Mouse (Mus musculus) adrenal gland, adult 2 months (tissue): ENCODE measurements around the gene BC051019. TPM values are rescaled to one million over a fixed set of nuclear protein-coding genes. Genes with fewer than 3 reads are reported as not detected.

ENCODE experiments used
- DNase-seq: peaks from one replicate; pipeline ENCODE4 v3.0.0; 2021
- polyA plus RNA-seq: library from polyadenylated mRNA; depleted of rRNA; stranded (reverse); fragments of >200 nt; gene quantifications from 2 replicates; pipeline ENCODE4 v1.2.3, GENCODE M21; 2012
- total RNA-seq, 2 experiments: library from RNA; stranded (reverse); gene quantifications; 2 replicates each; pipeline ENCODE4 v1.2.3; 2021

BC051019 gene
- total and polyA plus RNA-seq, 3 experiments: not detected

DNA sequence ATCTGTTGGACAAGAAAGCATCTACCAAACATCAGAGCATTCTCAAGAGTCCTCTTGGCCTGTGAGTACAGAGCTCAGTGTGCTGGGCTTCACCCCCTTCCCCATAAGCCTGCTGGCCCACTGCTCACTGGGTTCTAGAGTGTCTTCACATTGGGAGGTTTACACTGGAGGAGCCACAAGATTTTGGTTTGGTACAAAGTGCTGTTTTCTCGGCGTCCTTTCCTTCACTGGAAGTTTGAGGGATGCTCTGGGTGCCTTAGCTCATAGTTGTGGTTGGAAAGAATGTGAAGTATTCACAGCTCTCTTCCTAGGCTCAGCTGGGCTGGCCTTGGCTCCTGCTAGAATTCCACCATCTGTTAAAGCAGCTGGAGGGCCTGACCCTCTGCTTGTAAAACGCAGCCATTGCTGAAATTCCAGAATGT, 14.7 kb downstream of the BC051019 start:
- peak; percentile 51 for DNase-seq

GRCm38 (mm10) chr7:109707023-109707785, 16.4 kb downstream of the BC051019 start:
- peak; percentile 55 for DNase-seq

DNA sequence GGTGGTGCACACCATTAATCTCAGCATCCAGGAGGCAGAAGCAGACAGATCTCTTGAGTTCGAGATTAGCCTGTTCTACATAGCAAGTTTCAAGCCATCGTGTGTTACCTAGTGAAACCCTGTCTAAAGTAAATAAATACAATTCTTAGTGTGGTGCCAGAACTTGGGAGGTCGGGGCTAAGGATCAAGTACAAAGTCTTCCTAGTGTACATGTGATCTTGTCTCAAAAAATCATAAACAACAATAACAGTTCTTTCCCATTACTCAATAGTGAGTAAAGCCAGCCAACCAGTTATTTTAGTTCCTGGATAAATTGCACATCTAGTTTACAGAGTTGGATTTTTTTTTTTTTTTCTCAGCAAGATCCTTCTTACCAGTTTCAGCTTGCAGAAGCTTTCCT, 19.2 kb downstream of the BC051019 start:
- no peak for DNase-seq

DNA sequence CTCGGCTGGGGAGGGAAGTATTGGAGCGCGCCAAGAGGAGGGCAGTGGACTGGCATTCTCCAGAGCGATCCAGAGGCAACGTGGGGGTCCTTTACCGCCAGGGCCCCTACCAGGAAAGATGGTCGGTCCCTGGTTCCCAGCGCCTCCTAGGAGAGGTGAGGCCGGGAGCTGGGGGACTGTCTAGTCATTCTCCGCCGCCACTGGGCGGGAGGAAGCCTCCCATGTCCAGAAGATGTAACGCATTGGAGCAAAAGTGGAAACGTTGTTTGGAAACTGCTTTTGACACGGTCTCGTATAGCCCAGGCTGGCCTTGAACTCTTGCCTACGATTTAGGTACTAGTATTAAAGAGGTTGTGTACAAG, 19.7 kb downstream of the BC051019 start:
- no peak for DNase-seq

DNA sequence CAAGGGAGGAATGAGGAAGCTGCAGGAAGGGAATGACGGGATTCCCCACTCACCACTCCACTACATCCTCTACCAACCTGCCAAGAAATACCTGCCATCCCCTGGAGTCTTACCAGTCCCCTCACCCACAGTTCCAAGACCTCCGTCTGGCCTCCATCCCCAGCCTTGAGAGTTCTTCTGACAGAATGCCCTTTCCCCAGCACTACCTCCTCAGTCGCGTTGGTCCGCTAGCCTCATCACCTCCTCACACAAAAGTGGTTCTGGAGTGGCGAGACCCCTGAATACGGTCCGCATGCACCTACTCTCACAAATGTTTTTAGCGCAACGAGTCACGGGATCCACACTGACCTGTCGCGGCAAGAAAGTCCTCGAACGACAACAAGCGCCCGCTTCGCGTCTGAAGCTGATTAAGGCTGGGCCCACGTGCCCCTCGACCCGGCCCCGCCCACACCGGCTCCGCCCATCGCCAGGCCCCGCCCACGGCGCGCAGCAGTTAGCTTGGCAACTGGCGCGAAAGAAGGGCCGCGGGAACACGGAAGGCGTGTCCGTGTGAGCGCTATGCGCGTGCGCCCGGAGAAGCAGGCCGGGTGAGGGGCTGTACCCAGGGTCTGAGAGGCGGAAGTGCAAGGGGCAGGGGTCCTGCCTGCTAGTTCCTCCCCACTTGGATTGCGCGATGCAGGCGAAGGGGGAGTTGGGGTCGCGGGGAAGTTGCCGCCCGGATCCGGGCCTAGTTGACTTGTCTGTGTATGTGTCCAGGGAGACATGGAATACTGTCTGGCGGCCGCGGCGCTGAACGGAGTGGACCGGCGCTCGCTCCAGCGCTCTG, 20.2 kb downstream of the BC051019 start, which contains the start of the genes St5 and Akip1:
Gene St5, minus strand, starts transcription at position 416 of the 826 bp plus-strand sequence.
Gene Akip1, plus strand, starts transcription at position 501 of the 826 bp plus-strand sequence.
- peak; percentile 99 for DNase-seq

GRCm38 (mm10) chr7:109702721-109703120, 20.9 kb downstream of the BC051019 start:
- no peak for DNase-seq

GRCm38 (mm10) chr7:109700213-109700612, 23.4 kb downstream of the BC051019 start:
- DNase-seq: no peak

DNA sequence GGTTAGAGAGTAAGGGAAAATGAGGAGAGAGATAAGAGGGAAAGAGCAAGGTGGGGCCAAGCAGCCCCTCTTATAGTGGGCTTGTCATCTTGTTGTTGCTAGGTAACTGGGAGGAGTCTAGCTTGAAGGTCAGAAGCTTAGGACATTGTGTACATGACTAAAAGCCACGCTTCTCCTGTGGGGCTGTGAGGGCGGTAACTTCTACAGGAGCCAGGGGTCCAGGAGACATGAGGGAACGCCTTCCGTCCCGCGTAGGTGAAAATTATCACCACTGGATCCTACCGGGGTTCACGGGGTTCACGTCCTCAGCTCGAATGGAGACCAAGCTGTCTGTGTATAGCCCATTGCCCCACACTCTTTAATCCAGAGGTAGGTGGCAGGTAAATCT, 28.3 kb downstream of the BC051019 start:
- no peak for DNase-seq

DNA sequence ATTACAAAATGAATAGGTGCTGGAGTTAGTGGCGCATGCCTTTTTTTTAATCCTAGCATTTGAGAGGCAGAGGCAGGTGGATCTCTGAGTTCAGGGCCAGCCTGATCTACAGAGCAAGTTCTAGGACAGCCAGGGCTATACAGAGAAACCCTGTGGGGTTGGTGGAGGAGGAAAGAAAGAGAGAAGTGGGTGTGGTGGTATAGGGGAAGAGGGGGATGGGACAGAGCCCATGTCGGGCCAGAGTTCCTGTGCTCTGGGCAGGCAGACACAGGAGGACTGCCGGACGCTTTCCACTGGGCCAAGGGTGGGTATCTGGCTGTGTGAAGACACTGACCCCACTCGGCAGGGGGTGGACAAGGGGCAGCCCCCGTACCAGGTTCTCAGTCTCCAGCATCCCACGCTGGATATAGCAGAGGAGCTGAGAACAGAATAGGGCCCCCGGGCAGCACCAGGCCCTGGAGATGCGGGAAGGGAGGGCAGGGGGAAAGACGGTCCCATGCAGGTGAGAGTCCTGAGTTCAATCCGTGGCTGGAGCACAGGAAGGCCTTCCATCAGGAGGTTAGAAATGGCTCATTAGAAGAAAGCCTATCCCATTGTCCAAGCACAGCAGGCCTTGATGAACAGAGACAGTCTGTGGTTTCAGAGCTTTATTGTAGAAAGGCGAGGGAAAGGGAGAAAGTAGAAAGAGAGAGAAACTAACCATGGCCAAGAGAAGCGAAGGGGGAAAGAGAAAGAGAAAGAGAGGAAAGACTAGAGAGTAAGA, 28.9 kb downstream of the BC051019 start:
- no peak for DNase-seq

- DNase-seq: no peak
These were observed 32.7 kb downstream of the BC051019 start for GRCm38 (mm10) chr7:109690961-109691360.

DNA sequence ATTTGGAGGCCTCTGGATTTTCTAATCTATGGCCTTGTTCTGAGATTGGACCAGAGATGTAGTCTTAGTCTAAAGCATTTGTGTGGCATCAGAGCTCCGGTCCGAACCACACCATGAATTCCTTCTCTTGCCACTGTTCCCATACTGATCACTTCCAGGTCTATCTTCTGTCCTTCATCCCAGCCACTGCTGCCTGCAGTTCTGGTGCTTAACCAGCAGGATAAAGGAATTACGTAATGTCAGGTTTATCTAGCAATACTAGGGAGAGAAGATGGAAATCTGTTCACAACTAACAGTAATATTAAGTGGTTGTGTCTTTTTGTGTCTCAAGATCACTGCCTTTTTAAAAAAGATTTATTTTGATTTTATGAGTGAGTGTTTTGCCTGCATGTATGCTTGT, 33.5 kb downstream of the BC051019 start:
- no peak for DNase-seq

DNA sequence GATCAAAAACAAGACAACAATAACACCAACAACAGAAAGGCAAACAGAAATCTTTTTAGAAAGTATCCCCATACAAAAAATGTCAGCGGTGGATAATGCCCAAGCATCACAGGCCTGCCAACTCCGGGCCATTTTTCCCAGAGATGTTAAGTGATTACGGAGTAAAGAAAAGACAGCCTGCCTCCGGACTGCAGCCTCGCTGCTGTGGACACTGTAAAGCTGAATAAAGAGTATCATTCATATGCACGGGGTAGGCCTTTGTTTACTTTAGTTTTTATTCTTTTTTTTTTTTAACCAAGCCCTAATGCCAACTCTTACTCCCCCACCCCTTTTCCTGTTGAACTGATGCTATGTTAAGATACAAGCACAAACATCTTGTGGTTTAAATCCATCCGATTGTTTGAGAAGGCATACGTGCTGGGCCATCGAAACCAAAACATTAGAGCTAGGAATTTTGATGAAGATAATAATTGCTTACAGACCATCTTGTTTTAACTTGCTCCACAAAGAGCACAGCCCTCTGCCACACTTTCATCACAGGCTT, 37.0 kb downstream of the BC051019 start:
- no peak for DNase-seq

DNA sequence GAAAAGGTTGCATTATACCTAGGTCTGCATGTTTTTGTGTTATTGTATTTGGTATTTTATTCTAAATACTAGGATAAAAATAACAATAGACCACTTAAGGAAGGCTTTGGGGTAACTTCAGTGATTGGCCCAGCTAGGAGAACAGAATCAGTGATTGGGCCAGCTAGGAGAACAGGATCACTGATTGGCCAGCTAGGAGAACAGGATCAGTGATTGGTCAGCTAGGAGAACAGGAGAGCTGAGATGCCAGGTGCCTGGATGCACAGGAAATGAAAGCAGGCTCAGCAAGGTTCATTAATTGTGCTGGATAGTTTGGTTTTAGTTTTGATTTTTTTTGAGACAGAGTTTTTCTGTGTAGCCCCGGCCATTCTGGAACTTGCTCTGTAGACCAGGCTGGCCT, 42.8 kb downstream of the BC051019 start:
- DNase-seq: no peak

DNA sequence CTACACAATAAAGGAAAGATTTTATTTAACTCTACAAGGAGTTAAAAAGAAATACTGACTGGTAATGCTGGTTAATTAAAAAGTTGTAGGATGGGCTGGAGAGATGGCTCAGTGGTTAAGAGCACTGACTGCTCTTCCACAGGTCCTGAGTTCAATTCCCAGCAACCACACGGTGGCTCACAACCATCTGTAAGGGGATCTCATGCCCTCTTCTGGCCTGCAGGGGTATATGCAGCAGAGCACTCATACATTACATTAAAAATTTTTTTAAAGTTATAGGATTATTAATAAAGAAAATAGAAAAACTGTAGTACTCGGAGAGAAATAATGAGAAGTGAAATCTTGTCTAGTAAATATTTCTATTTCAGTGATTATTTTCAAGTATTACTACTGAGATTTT, 43.4 kb downstream of the BC051019 start:
- no peak for DNase-seq

DNA sequence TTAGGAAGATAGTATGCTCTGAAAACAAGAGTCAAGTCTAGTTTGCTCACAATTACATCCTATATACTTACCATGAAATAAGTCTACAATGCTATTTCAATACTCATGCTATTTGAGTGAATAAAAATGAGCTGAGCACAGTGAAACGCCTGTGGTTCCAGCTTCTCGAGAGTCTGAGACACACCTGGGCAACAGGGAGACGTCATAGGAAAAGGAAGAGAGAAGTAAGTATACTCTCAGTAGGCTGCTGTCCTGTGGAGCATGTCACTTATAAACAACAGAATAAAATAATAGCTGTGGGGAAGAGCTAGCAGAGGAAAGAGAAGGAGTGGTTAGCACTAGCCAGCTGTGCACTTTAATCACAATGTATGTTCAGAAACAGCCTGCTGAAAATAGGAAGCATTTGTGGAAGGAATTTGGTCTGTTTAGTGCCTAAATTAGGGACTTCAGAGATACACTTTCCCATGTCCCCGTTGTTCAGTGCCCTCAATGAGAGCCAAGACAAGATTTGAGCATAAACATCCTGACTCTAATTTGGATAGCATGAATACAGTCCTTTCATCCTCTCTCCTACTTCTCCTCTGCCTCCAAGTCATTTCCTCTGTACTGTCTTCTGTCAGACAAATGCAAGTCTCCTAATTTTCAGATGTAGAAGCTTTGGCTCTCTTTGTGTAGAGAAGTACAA, 48.6 kb downstream of the BC051019 start:
- DNase-seq: no peak

GRCm38 (mm10) chr7:109671581-109672471, 51.8 kb downstream of the BC051019 start:
- peak; percentile 73 for DNase-seq

DNA sequence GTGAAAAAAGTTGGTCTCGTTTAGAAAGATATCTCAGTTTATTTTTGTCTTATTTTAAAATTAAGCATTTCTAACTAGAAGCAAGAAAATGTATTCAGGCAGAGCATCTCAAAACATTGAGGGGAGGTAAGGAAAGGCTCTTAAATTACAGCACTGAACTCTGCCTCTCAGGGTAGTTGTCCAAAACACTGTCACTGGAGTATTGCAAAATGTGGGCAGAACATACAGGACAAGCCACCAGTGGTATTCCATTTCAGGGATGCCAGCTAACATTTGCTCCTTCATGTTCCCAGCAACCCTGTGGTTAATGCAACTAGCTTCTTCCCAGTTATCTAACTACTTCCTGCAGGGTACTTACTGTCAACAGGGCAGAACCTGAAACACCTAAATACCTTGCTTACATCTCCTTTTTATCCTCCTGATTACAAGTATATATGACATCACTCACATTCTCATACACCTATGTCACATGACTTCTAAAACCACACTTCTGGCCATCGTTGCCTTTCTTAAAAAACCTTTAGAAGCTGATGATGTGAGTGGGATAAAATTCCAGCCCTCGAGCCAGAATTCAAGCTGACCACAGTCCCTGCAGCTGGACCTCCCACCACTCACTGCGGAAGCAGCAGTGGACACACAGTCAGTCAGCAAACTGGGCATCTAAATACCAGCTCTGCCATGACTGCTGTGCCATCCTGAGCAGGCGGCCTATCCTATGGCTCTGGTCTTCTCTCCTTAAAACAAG, 54.1 kb downstream of the BC051019 start:
- no peak for DNase-seq

DNA sequence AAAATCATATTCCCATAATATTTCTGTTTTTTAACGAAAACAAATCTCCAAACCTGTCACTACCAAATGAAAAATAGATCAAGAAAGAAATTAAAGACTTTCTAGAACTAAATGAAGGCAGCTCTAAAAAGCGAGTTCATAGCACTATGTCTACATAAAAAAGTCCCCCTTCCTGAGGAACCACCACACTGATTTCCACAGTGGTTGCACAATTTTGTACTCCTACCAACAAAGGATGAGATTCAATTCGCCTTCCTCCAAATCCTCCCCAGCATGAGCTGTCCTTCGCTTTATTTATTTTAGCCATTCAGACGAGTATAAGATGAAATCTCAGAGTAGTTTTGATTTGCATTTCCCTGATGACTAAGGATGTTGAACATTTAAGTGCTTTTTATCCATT, 57.0 kb downstream of the BC051019 start:
- DNase-seq: no peak

DNA sequence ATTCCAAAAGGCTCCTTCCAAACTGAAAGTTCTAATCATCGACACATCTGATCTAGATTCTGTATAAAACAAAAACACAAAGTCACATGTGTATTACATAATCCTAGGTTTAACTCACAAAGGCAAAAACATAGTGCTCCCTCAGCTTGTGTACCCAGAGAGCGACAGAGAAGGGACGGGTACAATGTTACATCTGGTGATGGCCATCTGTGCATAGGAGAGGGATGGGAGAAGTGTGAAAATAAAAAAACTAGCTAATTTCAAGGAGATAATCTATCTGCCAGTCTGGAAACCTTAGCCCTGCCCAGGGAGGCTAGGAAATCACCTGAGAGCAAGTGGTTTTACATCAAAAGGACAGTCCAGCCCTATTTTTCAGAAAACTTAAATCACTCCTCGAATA, 61.0 kb downstream of the BC051019 start:
- no peak for DNase-seq
